Mouse (Mus musculus) urinary bladder, postnatal 36 days (tissue): ENCODE measurements at regions not wholly inside any gene's neighbourhood (a gene's known extent, or its start where the extent isn't known, plus 50 kb on each side); places are given as distances from the start of the nearest gene placed in this dataset.

Experiments
- DNase-seq, 2 experiments: peaks; one replicate each; pipeline ENCODE4 v3.0.0; 2022; ENCODE audit warnings: low spot score in 2 of 2, mixed read lengths in 1 of 2

DNA sequence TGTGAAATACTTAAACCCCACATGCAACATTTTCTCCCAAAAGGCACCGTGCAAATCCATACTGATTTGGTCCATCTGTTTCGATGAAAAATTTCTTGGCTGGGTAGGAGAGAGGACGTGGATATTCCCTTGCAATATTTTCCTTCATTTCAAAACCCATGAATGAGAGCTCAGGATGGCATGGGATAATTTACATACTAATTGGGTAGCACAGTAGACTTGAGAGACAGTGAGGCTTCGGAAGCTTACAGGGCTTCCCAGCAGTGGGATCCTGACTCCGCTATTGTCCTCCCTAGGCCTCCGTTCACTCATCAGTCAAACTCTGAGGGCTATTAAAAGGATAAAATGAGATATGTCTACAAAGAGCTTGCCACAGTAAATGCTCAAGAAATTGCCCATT, 59.8 kb downstream of the Sox3 start:
- no peak for DNase-seq

GRCm38 (mm10) chrX:60831330-60832027, 61.8 kb downstream of the Sox3 start:
- DNase-seq: no peak

DNA sequence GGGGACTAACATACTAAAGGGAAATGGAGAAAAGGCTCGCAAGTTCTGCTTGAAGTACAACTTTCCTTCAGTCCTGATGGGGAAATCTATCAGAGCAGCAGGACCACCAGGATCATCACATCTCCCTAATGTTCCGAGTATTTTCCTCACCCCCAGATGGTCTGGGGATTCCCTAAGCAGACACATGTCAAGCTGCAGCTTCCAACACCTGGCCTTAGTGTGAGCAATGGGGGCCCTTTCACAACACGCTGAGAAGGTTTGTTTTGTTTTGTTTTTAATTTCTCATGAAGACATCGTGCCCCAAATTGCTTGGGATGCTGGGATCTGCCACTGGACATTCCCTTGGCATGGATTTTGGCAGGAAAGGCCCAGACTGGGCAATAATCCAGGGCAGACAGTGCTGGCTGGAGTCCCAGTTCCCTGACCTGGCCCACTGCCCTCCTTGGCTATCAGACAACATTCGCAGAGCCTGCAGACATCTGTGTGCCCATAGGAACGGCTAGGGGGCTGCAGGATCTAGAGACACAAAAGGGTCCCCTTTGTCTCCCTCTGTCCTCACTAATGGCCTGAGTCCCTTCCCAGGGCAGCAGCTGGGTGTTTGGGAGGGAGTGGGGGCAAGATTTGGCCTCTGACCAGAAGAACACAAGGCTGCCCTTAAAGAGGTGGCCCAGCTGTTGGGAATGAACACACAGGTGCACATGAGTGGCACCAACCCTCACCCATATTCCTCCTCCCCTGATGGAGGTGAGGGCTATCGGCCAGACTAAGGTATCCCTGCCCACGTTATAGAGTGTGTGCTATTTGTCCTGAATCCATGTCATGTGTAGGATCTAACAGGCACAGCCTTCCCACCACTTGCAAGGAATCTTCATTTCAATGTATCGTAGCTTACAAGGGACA, 67.8 kb downstream of the Sox3 start:
- peak in 1 of 2 experiments; percentile 15 for DNase-seq

GRCm38 (mm10) chrX:60798567-60798966, 94.7 kb downstream of the Sox3 start:
- no peak for DNase-seq

DNA sequence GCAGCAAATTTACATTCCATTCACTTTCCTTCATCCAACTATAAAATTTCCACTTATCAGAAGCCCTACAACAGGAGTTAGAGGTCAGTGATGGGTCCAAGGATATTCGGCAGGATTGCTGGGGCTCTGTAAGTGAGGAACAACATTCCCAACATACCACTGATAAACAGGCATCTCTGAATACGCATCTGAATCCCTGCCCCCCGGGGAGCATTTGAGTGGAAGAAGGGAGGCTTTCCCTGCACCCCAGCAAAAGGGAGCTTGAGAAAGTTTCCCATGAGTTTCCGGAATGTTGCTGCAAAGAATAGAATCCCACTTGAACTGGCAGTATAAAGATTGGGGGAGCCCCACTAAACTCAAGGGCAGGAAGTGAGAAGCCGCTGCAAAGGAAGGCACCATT, 112.5 kb downstream of the Sox3 start:
- DNase-seq: no peak

- no peak for DNase-seq
Measured at GRCm38 (mm10) chrX:60780161-60780560, 113.1 kb downstream of the Sox3 start.

DNA sequence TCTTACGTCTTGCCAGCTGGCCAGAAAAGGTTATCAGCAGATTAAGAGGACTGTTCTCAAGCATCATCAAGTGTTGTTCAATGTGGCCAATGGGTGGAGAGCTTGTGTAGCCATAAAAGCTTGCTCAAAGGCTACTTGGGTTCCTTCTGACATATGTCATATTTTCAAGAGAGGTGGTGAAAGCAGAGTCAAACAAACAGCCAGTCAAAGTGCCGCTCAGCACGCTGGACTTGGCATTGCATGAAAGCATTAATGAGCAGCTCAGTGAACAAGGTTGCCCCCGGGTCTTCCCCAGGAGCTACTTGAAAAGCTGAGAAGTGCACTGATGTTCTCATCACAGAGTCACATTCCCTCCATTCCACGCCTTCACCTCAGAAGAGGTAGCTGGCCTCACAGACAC, 119.6 kb downstream of the Sox3 start:
- DNase-seq: no peak

DNA sequence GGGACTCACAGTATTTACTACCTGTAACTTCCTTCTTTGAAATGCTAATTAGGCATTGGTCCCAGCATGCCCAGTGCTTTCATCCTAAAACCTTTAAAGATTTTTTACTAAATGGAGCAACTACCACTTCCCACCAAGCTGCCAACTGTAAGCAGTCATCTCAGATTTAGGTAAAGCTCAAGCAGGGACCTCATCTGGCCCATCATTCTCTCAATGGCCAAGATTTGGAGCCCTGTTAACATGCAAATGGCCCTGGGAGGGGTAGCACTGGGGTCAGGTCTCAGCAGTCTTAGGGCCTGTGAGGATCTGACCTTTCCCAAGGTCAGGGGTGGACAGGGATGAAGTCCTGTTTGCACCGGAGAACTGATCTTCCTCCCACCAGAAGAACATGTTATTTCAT, 120.8 kb downstream of the Sox3 start:
- no peak for DNase-seq

DNA sequence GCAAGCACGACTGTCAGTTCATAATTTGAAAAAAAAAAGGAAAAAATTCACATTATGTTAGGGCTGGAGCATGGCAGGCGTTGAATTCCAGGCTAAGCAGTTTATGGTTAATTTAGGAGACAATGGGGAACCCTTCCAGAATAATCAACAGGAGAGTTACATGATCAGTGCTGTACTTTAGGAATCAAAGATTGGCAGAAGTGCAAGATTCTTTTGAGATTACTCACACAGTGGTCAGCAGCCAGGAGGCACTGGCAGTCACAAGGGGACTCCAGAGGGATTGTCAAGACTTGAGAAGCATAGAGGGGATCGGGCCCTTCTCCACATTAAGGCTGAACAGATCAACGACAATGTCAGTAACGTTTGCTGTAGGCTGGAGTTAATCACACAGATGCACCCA, 142.8 kb downstream of the Sox3 start:
- DNase-seq: no peak

DNA sequence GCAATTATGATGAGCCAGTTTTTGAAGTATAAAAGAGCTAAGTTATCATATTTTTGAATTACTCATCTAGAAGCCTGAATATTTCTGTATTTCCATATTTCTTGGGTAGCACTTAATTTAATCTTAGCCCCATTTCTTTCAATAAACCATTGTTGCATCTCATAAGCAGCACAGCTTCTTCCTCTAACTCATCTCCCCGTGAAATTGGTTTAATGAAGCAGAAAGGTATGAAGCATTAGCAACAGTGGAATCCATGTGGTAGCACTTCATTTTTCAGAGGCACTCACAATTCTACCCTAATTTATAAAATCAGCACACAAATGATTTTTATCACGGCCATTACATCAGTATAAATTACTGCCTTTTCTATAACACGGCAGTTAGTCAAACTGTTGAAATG, 149.3 kb downstream of the Sox3 start:
- DNase-seq: no peak

- DNase-seq: no peak
Measured at GRCm38 (mm10) chrX:60743020-60743707, 150.1 kb downstream of the Sox3 start.

GRCm38 (mm10) chrX:60719428-60720151, 127.1 kb upstream of the Atp11c start:
- DNase-seq: no peak

DNA sequence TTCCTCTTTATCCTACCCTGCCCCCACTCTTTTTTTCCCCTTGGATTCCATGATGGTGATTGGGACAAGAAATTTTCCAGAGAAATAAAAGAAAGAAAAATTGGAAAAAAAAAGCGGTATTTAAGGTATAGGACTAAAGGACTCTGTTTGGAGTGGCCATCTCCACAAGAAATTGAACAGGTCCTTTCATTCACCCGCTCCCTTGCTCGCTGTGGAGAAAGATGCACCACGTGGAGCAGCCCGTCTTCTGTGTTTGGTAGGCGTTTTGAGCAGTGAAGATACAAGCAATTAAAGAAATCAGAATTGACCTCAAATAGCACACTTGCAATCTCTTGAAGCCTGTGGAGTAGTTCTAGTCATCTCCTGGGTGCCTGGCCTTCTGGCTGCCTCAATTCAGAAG, 126.3 kb upstream of the Atp11c start:
- DNase-seq: no peak

- DNase-seq: no peak
Measured at GRCm38 (mm10) chrX:60718156-60718769, 125.8 kb upstream of the Atp11c start.

DNA sequence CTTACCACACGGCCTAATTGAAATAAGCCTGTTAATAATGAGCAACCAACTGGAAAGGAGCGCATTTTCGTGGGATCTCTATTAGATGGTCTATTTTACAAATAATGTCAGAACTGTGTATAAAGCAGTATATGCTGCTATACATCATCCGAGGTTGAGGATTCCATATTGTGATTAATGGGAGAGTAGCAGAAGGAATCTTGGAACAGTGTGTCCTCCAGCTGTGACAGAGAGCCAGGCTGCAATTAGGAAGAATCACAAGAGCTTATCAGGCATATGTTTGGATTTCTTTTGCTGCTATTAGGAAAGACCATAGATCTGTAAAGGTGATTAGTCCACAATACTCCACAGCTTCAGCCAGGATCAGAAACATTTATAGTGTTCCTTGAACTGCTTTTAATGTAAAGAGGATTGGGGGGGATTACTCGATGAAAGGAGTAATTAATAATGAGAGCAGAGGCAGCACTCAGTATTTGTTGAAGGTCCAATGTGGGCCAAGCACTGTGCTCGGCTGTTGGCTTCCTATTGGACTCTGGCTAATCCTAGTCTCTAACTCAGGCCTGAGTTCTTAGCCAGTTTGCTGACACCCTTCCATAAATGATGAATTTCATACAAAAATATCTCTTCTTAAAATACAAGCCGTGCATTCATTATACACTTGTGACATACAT, 88.7 kb upstream of the Atp11c start:
- no peak for DNase-seq

DNA sequence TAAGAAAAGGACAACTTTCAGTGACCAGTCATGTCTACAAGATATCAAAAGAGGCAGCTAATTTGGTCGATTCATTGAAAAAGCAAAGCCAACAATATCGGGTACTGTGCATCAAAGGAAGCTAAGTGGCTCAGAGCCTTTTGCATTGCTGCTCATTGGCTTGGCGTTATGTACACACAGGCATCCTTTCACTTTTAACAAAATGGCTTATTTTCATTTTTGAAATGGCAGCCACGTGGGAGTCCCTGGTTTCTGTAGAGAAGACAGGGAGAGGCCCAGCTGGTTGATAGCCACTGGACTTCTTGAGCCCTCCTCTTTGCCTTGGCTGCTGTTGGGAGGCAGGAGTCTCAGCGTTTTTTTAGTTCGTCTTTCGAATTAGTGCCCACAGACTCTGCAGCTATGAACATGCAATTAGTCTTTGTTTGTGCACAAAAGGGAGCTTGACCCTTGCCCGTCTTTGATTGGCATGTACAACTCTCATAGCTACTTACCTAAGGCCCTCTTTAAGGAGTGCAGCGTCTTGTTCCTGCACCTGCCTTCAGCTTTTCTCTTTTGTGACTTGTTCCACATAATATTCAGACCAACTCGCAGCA, 52.3 kb upstream of the Atp11c start:
- no peak for DNase-seq
